Mouse (Mus musculus): ENCODE results near the gene Sec24d.

DNA sequence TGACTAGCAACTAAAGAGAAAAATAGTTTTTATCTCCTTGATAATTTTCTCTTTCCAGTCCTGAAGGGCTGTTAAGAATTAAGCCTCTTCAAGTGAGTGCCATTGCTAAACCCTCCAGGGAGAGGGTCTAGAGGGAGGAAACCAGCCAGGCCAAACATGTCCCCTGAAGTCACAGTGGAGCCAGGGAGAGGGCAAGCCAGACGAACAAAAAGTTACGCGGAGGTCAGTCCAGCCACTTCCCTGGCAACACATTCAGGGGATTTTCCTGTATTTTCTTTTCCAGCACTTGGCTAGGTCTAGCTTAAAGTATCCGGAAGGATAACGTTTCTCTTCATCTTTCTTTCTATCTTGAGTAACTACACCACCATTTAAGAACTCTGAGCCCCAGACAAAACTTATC, 22.9 kb upstream of the Sec24d start:
- TF ChIP-seq POLR2A (IDR thresholded peaks at IDR 0.05; ENCODE audit: control insufficient read depth, extremely low read depth, insufficient read depth, low read length, poor library complexity) (no peak), CTCF (IDR thresholded peaks at IDR 0.05; ENCODE audit: borderline replicate concordance, control insufficient read depth, extremely low read depth, insufficient read depth, low read length, poor library complexity) (no peak)
